Mouse (Mus musculus) kidney, postnatal 14 days (tissue): ENCODE results near the gene Rfxank.

ENCODE experiments used
- DNase-seq: peaks from one replicate; pipeline ENCODE4 v3.0.0; 2022; ENCODE audit warnings: mixed read lengths

Gene Rfxank

DNA sequence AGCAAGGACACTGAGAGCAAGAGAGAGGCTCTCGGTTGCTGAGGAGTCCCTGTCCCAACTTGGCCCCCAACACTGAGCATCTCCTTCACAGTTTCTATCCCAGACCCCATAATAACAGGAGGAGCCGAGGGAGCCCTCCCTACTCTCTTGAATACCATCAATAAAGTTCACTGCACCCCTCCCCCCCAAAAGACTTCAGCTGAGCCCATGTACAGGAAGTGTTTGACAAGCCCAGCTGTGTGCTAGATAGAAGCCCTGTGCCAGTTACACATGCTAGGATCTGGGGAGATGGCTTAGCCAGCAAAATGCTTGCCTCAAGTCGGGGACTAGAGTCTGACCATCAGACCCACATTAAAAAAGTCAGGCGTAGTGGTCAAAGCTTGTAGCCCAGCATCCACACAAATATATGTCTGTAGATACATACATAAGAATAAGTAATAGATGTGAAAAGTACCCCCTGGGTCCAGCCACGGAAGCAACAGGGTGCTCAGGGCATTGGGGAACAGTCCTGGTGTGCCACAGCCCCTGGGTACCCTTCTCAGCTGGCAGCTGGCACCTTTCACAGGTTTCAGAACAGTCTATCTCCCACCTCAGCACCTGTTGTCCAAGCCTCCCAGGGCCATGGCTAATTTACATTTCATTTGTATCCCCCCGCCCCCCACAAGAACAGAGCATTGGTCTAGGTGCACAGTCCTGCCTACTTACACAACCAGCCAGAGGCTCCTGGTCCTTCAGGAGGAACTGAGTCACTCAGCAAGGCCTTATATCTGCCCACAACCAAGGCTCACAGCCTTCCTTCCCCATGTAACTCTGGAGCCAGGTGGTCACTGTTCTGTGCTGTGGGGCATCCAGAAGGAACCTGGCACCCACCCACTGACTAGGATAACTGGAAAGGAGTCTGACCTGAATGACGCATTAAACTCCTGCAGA, 9.0 kb upstream of the Rfxank start:
- no peak for DNase-seq

DNA sequence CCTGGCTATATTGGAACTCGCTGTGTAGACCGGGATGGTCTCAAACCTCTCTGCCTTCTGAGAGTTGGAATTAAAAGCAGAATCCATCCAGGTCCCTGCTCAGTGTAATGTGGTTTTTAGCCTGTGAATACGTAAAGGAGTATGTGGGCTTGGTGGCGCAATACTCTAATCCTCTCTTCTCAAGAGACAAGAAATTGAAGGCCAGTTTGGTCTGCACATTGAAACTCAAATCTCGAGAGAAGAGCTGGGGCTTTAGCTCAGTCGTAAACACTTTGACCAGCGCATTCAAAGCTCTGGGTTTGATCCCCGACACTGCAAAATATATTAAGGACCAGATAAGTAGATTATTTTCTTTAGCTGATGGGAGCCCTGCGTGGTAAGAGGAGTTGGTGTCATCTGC, 1.0 kb upstream of the Rfxank start:
- DNase-seq, result no peak

DNA sequence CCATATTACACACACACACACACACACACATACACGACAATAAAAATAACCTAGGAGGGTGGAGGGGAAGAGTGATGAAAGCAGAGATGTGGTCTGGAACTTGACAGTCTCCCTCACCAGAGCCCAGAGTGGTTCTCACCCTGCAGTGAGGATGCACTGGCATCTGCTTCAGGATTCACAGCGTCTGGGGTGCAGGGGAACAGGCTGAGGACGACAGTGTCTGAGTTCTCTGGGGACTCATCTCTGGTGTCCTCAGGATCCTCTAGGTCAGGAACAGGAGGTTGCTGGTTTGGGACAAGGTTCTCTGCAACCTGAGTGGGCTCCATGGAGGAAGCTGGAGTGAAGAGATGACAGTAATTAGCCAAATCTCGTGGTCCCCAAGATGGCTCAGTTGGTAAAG, 1.1 kb downstream of the Rfxank start:
- no peak for DNase-seq

DNA sequence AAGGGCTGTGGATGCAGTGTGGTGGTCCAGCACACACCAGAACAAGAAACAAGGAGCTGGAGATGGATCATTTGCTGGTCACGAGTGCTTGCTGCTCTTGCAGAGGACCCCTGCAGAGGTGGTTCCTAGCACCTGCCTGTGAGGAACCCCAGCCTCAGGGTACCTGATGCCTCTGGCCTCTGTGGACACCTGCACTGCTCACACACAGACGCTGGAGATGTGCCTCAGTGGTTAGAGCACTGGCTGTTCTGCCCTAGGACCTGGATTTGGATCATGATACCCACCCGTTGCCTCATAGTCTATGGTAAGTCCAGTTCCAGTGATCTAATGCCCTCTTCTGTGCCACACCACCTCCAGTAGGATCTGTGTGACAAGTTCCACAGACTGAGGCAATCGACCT, 2.4 kb downstream of the Rfxank start:
- DNase-seq, result no peak

GRCm38 (mm10) chr8:70134931-70135330, 4.0 kb downstream of the Rfxank start:
- no peak for DNase-seq

DNA sequence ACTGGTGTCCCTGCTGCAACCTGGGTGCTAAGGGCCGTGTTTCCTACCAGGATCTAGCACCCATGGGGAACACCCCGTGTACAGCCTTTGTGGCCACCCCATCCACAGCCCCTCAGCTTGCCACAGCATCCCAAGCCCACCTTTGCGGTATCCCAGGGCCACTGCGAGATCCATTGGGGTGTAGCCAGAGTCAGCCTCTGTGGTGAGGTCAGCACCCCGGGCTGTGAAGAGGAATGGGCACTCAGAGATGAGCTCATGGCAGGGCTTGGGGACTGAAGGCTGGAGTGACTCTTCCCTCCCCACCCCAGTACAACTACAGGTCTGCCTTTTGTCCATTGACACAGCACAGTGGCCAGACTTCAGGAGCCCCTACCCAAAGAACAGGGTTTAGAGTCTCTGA, 4.9 kb downstream of the Rfxank start:
- DNase-seq, result no peak

GRCm38 (mm10) chr8:70131166-70131883, 7.6 kb downstream of the Rfxank start, which contains the start of gene Nr2c2ap:
TSS of gene Nr2c2ap (plus strand) at chr8:70131333.
- DNase-seq, result peak; percentile 89

DNA sequence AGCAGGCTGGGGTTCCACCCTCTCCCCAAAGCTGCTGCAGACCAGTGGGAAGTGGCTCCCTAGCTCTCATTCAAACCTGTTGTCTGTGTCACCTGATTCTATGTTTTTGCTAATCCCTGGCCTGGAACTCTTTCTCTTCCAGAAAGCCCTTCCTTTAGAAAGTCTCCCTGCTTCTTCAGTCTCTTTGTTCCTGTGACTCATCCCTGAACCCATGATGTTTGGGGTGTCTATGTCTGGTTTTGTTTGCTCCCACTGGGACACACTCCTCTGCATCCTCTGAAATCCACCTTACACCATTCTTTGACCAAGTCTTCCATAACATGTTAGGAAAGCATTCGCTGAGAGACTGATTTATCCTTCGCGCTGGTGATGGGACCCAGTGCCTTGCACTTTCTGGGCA, 8.9 kb downstream of the Rfxank start:
- no peak for DNase-seq

GRCm38 (mm10) chr8:70129309-70129952, 9.5 kb downstream of the Rfxank start:
- peak; percentile 25 for DNase-seq

- peak; percentile 49 for DNase-seq
Observed at GRCm38 (mm10) chr8:70128435-70128834, 10.5 kb downstream of the Rfxank start.

DNA sequence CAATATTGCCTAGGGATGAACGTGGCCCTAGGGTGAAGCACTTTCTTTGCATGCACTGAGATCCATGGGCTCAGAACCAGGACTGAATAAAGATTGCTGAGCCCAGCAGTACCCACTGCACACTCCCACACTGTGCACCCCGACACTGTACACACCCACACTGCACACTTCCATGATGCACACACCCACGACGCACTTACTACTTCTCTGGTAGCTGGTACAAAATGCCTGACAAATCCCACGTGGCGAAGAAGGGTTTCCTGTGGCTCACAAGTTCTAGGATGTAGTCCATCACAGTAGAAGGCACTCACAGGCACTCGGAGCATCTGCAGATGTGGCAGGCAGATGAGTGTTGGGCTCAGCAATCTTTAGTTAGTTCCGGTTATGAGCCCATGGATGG, 14.0 kb downstream of the Rfxank start:
- DNase-seq, result no peak

- no peak for DNase-seq
Observed at GRCm38 (mm10) chr8:70122863-70123262, 16.1 kb downstream of the Rfxank start.

DNA sequence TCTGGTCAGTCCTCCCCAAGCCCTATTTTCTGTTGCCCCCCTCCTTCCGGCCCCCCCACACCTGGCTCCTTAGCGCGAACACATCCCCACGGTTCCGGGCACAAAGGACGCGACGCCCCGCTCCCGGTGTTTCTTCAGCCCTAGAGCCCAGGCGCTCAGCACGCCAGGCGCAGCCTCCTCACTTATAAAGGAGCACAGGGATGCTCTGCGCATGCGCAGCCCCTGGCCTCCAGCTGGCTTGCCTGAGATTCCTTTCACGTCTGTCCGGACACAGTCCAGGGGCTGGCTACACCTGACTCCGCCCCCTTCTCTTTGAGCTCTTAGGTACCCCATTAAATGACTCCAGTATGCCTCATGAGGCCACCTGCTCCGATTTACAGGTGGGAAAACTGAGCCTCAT, 18.3 kb downstream of the Rfxank start, which contains the start of gene Ncan:
TSS of gene Ncan (minus strand) at position 207 of the 400 bp plus-strand sequence.
- DNase-seq, result peak; percentile 79

- DNase-seq, result no peak
Observed at GRCm38 (mm10) chr8:70118726-70119700, 19.9 kb downstream of the Rfxank start.

DNA sequence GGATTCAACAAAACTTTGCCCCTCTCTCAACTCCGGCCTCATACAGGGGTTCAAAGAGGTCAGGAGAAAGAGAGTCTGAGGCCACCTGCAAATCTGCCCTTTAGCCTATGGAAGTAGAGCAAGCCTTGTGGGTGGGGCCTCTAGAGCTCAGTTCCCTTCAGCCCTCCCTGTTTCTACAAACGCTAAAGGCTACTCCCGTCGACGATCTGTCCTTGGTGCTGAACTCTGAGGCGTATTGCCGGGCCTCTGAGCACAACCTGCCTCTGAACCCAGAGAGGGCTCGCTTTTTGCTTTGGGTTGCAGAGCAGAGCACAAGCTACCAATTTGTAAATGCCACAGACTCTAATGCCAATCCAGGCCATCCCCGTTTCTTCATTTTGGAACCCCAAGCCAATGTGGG, 21.3 kb downstream of the Rfxank start:
- peak; percentile 28 for DNase-seq

DNA sequence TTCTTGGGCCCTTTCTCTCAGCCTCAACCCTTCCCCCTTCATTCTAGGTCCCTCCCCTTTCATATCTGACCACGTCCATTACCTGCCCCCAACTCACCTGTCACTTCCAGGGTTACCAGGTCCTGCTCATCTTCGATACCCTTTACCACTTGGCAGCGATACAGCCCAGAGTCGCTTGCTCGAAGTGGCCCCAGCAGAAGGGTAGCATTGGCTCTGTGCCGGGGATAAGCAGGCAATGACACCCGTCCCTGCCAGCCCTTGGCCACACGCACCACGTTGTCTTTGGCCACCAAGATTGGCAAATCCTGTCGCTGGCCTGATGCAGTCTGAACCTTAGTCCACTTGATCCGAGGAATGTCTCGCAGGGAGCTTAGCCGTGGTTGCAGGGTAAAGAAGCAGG, 24.1 kb downstream of the Rfxank start:
- DNase-seq, result no peak

DNA sequence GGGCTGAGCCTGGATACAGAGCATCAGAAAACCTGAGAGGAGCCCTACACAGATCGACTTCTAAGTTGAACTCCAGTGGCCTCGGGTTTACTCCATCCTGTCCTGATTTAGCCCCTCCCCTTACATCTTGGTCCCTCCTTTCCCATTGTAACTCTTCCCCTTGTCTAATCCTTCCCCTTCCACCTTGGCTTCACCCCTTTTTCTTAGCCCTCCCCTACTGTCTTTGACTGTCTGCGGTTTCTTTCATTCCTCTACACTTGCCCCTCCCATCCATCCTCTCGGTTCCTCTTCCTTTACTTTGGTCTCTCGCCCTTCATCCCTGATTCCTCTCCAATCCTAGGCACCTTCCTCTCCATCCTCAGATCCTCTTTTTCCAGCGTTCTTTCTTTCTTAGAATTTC, 24.5 kb downstream of the Rfxank start:
- no peak for DNase-seq

DNA sequence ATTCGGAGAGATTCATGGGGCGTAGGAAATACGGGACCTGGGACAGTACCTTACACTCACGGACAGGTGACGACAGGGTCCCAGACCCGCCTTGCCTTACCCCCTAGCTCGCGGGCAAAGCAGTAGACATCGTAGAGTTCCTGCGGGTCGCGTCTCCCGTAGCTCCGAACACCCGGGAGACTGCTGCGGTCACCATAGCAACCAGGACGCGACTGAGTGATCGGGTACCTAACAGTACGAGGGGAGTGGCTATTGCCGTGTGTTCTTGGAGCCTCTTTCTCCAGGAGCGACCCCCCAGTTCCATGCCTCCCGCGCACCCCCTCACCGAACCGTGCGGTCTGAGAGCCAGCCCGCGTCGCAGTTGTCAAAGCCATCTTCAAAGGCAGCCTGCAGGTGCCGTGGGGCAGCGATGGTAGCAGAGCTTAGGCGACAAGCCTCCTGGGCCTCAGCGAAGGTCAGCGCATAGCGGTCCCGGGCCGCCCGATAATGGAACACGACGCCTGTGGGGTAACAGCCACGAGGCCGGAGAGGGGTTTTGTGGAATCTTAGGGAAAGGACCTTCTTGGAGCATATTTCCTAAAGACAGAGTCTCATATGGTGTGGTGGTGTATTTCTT, 26.4 kb downstream of the Rfxank start:
- DNase-seq, result no peak

- DNase-seq, result no peak
Observed at GRCm38 (mm10) chr8:70111192-70111795, 27.7 kb downstream of the Rfxank start.

- no peak for DNase-seq
Observed at GRCm38 (mm10) chr8:70110451-70110850, 28.5 kb downstream of the Rfxank start.

GRCm38 (mm10) chr8:70104922-70105321, 34.0 kb downstream of the Rfxank start:
- DNase-seq, result no peak
